Mouse (Mus musculus): ENCODE measurements around the gene Ndufs5.

Gene Ndufs5

DNA sequence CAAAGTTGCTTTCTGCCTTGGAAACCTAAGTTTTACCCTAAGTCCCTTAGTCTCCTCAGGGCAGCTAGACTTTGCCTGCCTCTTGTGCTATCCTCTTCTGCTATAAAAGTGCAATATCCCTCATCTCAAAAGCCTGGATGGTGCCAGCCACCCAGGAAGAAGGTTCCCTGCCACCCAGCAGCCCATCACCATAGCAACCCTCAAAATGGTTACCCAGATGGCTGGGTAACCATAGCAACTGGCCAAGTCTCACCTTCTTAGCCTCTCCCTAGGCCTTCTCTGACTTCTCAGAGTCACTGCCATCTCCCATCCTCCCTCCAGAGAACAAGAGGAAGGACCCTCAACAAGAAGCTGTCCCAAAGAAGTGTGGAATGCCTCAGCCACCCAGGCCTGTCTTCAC, 47.4 kb downstream of the Ndufs5 start:
- TF ChIP-seq GATA4 (IDR thresholded peaks at IDR 0.05; ENCODE audit: insufficient replicate concordance, low read length) = no peak

DNA sequence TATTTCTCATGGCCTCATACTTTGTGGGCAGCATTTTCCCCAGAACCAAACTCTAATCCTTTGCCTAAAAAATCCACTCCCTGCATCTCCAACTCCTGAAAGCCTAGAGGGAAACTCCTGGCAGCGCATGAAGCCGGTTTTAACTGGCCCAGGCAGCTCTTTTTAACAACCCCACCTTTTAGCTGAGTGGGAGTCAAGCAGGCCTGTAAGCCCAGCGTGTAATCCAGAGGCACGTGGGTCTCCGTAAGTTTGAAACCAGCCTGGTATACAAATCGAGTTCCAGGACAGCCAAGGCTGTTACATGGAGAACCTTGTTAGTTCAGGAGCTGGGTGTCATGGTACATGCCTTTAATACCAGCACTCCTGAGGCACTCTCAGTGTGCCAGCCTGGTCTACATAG, 48.3 kb downstream of the Ndufs5 start:
- no peak for TF ChIP-seq GATA4 (IDR thresholded peaks at IDR 0.05; ENCODE audit: insufficient replicate concordance, low read length)

DNA sequence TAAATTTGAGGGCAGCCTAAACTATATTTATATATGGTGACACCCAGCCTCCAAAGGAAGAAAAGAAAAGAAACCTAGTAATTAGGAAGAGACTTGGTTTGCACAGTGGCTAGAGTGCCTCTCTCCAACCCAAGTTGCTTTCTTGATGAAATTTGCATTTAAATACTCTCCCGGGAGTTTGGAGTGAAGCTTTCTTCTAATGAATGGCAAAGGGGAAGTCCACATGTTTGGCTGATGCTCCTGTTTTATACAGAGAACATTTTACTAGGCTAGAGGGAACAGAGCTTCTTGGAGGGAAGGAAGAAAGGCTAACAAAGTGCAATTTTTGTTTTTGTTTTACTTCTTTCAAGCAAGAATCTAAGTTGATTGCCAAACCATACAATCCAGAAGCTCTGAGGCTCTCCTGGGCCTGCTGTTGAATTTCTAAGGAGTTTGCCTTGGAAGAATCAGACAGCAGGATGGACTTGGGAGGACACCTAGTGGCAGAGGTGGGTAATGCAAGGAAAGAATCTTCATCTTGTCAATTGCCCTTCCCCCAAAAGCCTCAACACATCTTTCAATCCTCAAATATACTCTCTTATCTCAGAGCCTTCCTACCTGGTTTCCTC, 50.6 kb downstream of the Ndufs5 start:
- TF ChIP-seq GATA4 (IDR thresholded peaks at IDR 0.05; ENCODE audit: insufficient replicate concordance, low read length) = no peak

DNA sequence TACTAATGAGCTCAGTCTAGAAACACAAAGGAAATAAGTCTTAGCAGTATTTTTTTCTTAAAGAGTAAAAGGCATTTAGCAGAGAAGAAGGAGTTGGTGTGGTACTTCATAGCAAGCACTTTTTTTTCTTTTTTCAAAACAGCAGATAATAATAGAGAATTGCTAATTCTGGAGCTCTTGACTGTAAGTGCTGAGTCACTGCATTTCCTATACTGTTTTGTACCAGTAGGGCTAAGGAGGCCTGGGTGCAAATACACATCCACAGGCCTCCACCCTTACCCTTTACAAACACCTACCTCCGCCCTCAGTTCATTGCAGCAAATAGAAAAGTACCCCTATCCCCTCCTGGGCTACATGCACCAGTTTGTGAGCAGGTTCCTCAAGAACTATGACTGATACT, 51.5 kb downstream of the Ndufs5 start:
- TF ChIP-seq GATA4 (IDR thresholded peaks at IDR 0.05; ENCODE audit: insufficient replicate concordance, low read length) = no peak

DNA sequence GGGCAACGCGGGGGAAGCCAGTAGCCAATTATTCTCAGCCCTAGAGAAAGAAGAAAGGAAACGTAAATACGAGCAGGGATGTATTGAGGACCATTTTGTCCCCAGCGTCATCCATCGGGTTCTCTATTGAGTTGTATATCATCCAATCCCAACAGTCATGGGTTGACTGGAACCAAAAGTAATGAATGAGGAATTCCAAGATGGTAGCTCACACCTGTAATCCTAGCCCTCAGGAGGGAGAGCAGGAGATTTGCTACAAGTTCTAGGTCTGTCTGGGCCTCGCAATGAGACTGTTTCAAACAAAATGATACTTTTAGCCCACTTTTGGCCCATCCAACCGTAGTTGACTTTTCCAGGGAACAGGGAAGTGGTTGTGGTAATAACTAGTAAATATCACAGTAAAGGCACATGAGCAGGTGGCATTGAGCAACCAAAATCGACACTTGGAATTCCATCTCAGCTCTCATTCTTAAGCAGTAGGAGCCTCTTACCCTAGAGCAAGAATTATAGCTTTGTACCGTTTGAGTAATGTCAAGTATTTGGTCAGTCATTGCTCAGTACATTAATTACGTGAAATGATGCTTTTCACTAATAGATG, 52.2 kb downstream of the Ndufs5 start:
- no peak for TF ChIP-seq GATA4 (IDR thresholded peaks at IDR 0.05; ENCODE audit: insufficient replicate concordance, low read length)

DNA sequence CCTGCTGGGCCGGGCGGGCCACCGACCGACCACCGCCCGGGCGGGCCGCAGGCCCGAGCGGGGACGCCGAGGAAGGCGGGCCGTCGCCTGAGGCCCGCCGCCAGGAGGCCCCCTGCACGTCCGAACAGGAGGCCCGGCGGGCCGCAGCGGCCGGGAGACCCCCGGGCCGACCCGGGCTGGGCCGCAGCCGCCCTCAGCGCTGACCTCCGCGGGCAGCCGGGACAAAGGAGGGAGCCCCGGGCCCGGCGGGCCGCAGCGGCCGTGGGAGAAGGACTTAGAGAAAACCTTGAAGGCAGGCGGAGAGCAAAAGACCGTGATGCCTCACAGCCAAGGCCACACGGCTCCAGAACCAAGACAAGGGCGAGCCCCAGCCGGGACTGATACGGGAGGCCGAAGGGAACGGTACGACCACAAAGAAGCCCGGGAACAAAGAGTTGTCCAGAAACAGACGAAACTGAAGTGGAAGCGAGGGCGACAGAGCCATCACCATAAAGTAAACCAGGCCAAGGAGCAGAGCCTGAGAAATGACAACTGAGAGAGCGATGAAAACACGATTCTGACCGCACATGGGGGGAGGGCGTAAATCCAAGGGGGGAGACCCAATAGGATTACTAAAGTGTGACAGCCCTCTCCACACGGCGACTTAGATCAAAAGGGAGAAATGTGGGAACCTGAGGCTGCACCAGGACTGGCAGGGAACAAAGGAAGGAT, 52.9 kb downstream of the Ndufs5 start:
- TF ChIP-seq GATA4 (IDR thresholded peaks at IDR 0.05; ENCODE audit: insufficient replicate concordance, low read length) = no peak

DNA sequence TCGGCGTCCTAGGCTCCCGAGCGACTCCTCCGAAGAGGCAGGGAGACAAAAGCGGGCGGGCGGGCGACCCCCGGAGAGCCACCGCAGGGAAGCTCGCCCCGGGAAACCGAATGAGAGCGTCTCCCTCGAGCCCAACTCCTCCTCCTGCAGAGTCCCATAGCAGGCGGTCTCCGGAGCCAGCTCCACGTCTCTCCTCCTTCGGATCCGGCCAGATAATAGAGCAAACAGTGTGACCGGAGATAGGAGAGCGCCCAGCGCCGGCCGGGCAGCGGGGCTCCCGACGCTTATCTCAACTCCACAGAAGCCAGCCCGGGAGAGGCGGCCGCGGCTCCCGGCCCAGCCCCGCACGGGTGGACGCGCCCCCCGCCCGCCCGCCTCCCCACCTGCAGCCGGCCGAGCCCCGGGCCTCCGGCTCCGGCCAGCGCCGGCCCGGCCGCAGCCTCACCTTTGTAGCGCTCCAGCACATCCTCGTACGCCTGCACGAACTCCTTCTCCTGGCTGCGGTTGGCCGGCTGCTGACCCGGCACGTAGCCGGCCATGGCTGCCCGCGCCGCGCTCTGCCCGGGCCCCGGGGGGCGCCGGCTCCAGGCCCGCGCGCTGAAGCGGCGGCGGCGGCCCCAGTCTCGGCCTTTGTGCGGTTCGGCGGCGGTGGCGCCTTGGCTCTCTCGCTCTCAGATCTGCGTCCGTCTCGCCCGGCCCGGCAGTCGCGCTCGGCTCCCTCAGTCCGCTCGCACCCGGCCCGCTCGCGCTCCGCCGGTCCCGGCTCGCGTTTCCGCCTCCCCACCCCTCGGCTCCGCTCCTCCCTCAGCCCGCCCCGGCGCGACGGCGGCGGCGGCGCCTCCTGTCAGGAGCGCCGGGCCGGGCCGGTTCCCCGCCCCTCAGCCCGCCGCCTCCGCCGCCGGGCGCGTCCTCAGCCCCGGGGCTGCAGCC, 53.7 kb downstream of the Ndufs5 start:
- TF ChIP-seq GATA4 (IDR thresholded peaks at IDR 0.05; ENCODE audit: insufficient replicate concordance, low read length) = peak; percentile 88; the same call in 1 of the 2 replicates

DNA sequence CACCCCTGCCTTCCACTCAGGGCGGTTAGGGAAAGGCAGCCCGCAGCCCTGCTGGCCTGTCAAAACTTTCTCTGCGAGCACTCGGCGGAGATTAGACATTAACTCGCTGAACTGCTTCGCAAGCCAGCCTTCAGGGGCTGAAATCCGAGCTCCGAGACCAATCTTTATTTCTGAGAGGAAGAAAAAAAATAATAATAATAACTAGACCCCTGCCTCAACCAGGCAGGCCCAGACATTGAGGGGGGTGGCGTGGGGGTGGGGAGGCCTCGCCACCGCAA, 54.4 kb downstream of the Ndufs5 start:
- no peak for TF ChIP-seq GATA4 (IDR thresholded peaks at IDR 0.05; ENCODE audit: insufficient replicate concordance, low read length)

DNA sequence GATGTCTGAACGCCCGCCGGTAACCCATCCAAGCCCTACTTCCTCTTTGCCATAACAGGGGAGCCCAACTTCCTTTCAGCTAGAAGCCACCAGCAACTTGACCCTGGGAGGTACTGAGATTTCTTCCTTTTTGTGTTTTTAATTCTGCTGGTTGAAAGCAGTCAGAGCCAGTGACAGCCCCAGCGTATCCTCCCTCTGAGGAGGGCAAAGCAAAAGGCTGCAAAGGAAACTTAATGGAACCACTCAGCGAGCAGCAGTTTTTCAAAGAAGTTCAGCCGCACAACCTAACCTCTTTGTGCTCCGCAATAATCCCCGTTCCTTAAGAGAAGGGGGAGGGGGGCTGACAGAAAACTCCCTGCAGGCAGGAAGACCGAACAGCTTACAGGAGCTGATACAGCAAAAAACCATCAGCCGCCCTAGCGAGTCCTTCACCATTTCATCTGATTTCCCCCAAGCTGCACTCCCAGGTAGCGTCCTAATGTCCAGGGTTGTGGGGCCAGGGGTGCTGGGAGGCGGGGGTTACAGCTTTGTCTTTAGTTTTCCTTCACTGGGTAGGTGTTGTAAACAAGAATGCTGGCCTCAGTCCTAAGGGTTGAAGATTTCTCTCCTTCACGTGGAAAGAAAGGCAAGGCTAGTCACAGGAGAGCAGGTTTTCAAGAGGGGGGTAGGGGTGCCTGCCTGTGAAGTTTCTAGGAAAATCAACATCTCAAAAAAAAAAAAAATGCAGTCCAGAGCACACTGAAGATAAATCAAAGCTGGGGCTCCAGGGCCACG, 54.9 kb downstream of the Ndufs5 start:
- TF ChIP-seq GATA4 (IDR thresholded peaks at IDR 0.05; ENCODE audit: insufficient replicate concordance, low read length) = no peak
